8 mouse cellular contexts compared by ENCODE assay signal in genomic region chr17:26582297-26582696, GRCm38 (mm10).
DNase-seq lines count a peak whose midpoint lies in the region; ATAC-seq lines count a peak whose summit lies in the region.

No protein-coding gene starts in this region.

- DNase-seq in cerebellum, adult 9-10 months: no peak
- peak; percentile 55 for DNase-seq in ovary, adult 18-20 months (ENCODE audit: low spot score)
- DNase-seq in ovary, postnatal 14 days (ENCODE audit: low spot score): no peak
- DNase-seq in kidney, adult 9 months: peak; percentile 90
- no peak for DNase-seq in thymus, postnatal 36 days
- no peak for DNase-seq in left cerebral cortex, adult 9 months (ENCODE audit: low spot score in 2 of 2)
- no peak for DNase-seq in spleen, postnatal 10 days (ENCODE audit: low spot score in 2 of 2)

- ATAC-seq in cerebellum, adult (ENCODE audit: insufficient number of reproducible peaks, low FRiP score, low TSS enrichment): peak; percentile 49; the same call in 1 of the 2 replicates

Comparison
In these comparisons a context has a peak if more than half of its experiments do, and no peak if none do; other contexts are left out.
1. DNase-seq: peak in ovary, adult 18-20 months (single experiment) and kidney, adult 9 months (single experiment); none in cerebellum, adult 9-10 months (single experiment), ovary, postnatal 14 days (single experiment), thymus, postnatal 36 days (0 of 2), left cerebral cortex, adult 9 months (0 of 2) and spleen, postnatal 10 days (0 of 2).